8 mouse cellular contexts compared by ENCODE assay signal in genomic region chr3:96499481-96500288, GRCm38 (mm10). TPM values are rescaled to one million over a fixed set of nuclear protein-coding genes. Genes with fewer than 3 reads are reported as not detected.
DNase-seq lines count a peak whose midpoint lies in the region; ATAC-seq and TF ChIP-seq lines count a peak whose summit lies in the region.

No protein-coding gene starts in this region.

- H3K27ac ChIP-seq in lung, embryonic 15.5 days: peak overlapping the region; percentile 86
- H3K27ac ChIP-seq in olfactory bulb, adult 2 months (ENCODE audit: insufficient read depth, low read depth, low read length): peak overlapping the region; percentile 60; the same call in 1 of the 2 replicates
- peak overlapping the region; percentile 78 for H3K27ac ChIP-seq in thymus, adult 2 months (ENCODE audit: control insufficient read depth, insufficient read depth, low read length)

- H3K9me3 ChIP-seq in lung, embryonic 15.5 days: no peaks in the 10 kb centered on the region

- peak overlapping the region; percentile 75 for H3K4me3 ChIP-seq in lung, embryonic 15.5 days
- peak overlapping the region; percentile 68 for H3K4me3 ChIP-seq in olfactory bulb, adult 2 months (ENCODE audit: insufficient read depth, low read depth, low read length)
- peak overlapping the region; percentile 73 for H3K4me3 ChIP-seq in thymus, adult 2 months (ENCODE audit: control insufficient read depth, insufficient read depth, low read length)

- no peak for TF ChIP-seq POLR2A in olfactory bulb, adult 2 months (IDR thresholded peaks at IDR 0.05; ENCODE audit: insufficient read depth, low read depth, low read length)
- TF ChIP-seq POLR2A in thymus, adult 2 months (IDR thresholded peaks at IDR 0.05; ENCODE audit: control insufficient read depth, extremely low read depth, insufficient read depth, low read length, poor library complexity): no peak

- peak; percentile 91 for DNase-seq in MEL-GATA-1-ER (ENCODE audit: extremely low read depth, low read depth)
- DNase-seq in cerebellum, adult 8-10 months: peak; percentile 87
- DNase-seq in forelimb bud, embryonic 11.5 days (ENCODE audit: low read depth, low spot score): peak; percentile 87
- peak; percentile 86 for DNase-seq in layer of hippocampus, adult 9-10 months (ENCODE audit: low spot score)
- DNase-seq in thymus, adult 2 months: peak; percentile 78

- H3K4me1 ChIP-seq in lung, embryonic 15.5 days: peaks cover 11% of the 10 kb centered on the region; the same call in 1 of the 2 replicates
- peaks cover 6% of the 10 kb centered on the region for H3K4me1 ChIP-seq in olfactory bulb, adult 2 months (ENCODE audit: control insufficient read depth, insufficient read depth, low read length)
- peaks cover 4% of the 10 kb centered on the region for H3K4me1 ChIP-seq in thymus, adult 2 months (replicated peaks; ENCODE audit: control insufficient read depth, insufficient read depth, low read length)

- under 1% methylated on average over 36 of the region's 36 CpGs for WGBS in lung, embryonic 15.5 days
- under 1% methylated on average over 36 of the region's 36 CpGs for WGBS in olfactory bulb, adult 2 months
- WGBS in thymus, adult 2 months: under 1% methylated on average over 36 of the region's 36 CpGs

- H3K9ac ChIP-seq in lung, embryonic 15.5 days: peak overlapping the region; percentile 58

- ATAC-seq in hematopoietic stem cell, adult 5-6 weeks (replicated peaks in 1 of 2; ENCODE audit: insufficient read depth in 1 of 2, low FRiP score in 2 of 2, low TSS enrichment in 1 of 2, low read depth in 1 of 2, poor library complexity in 2 of 2, severe bottlenecking in 2 of 2): peak; percentile 42 to 46
- ATAC-seq in lung, embryonic 15.5 days (ENCODE audit: borderline replicate concordance, extremely low read depth, low FRiP score, low TSS enrichment): peak; percentile 37; the same call in 1 of the 2 replicates

- H3K36me3 ChIP-seq in lung, embryonic 15.5 days: no peaks in the 10 kb centered on the region
- no peaks in the 10 kb centered on the region for H3K36me3 ChIP-seq in thymus, adult 2 months (ENCODE audit: control insufficient read depth, insufficient read depth, low read length)

- peak overlapping the region; percentile 58 for H3K4me2 ChIP-seq in lung, embryonic 15.5 days

- H3K27me3 ChIP-seq in lung, embryonic 15.5 days: no peaks in the 10 kb centered on the region
- H3K27me3 ChIP-seq in thymus, adult 2 months (ENCODE audit: control insufficient read depth, insufficient read depth, low read length): no peaks in the 10 kb centered on the region

- no peak for TF ChIP-seq CTCF in olfactory bulb, adult 2 months (IDR thresholded peaks at IDR 0.05; ENCODE audit: insufficient read depth, low read depth, low read length)
- no peak for TF ChIP-seq CTCF in thymus, adult 2 months (IDR thresholded peaks at IDR 0.05; ENCODE audit: borderline replicate concordance, control insufficient read depth, extremely low read depth, insufficient read depth, low read length, poor library complexity)

RNA-seq across cellular contexts. Expression of gene Hfe2, which starts 25.3 kb away (rescaled TPM):
- total RNA-seq in hematopoietic stem cell, adult 5-6 weeks (2017): not detected in 2 replicates
- 0.55 and 0.57 TPM in 2 replicates for polyA plus RNA-seq in lung, embryonic 15.5 days (2015; fragmentation: Nextera tagmentation; extraction: Ambion mirVana)
- not detected in 2 replicates for polyA plus RNA-seq in olfactory bulb, adult 2 months (2012; ENCODE audit: insufficient read depth, insufficient read length, low replicate concordance, missing spikeins)
- 1.3 and 10.4 TPM in 2 replicates for polyA plus RNA-seq in thymus, adult 2 months (2012; rRNA removed)

RNA-seq across cellular contexts. Expression of gene BC107364, which starts 47.6 kb away (rescaled TPM):
- not detected in 2 replicates for total RNA-seq in hematopoietic stem cell, adult 5-6 weeks (2017)
- 0.14 TPM in 1 of 2 replicates, not detected in the other for polyA plus RNA-seq in lung, embryonic 15.5 days (2015; fragmentation: Nextera tagmentation; extraction: Ambion mirVana)
- polyA plus RNA-seq in olfactory bulb, adult 2 months (2012; ENCODE audit: insufficient read depth, insufficient read length, low replicate concordance, missing spikeins): not detected in 2 replicates
- 0.09 and 0.32 TPM in 2 replicates for polyA plus RNA-seq in thymus, adult 2 months (2012; rRNA removed)

RNA-seq across cellular contexts. Expression of gene Txnip, which starts 58.1 kb away (rescaled TPM):
- 332 and 487 TPM in 2 replicates for total RNA-seq in hematopoietic stem cell, adult 5-6 weeks (2017)
- 129 and 141 TPM in 2 replicates for polyA plus RNA-seq in lung, embryonic 15.5 days (2015; fragmentation: Nextera tagmentation; extraction: Ambion mirVana)
- polyA plus RNA-seq in olfactory bulb, adult 2 months (2012; ENCODE audit: insufficient read depth, insufficient read length, low replicate concordance, missing spikeins): not detected in 2 replicates
- 587 and 719 TPM in 2 replicates for polyA plus RNA-seq in thymus, adult 2 months (2012; rRNA removed)

Comparison
In these comparisons a context has a peak if more than half of its experiments do, and no peak if none do; other contexts are left out.
1. Peak in every context shown above with its lines: DNase-seq, ATAC-seq, H3K4me3 ChIP-seq and H3K27ac ChIP-seq.